Mouse (Mus musculus) heart, embryonic 13.5 days (tissue): Measurements from ENCODE around the gene Zzef1. TPM values are rescaled to one million over a fixed set of nuclear protein-coding genes. Genes with fewer than 3 reads are reported as not detected.
A peak's percentile ranks its signal among the peaks of the same experiment; 100 is the strongest.

Experiments used
- ATAC-seq: fragments of 200-750 bp; cut with Nextera tagmentation; 2 replicates; pipeline ENCODE4 v1.8.0; 2017; ENCODE audit warnings: moderate TSS enrichment; ENCODE audit not compliant: insufficient number of reproducible peaks, low FRiP score, low TSS enrichment; ENCODE audit errors: extremely low read depth
- H3K27ac ChIP-seq: fragments of 300-500 bp; sonication (generic); replicated peaks from 2 replicates; pipeline ENCODE4 v1.5.1; 2015; ENCODE audit warnings: moderate library complexity, mild to moderate bottlenecking, inconsistent platforms
- H3K27me3 ChIP-seq: fragments of 300-500 bp; sonication (generic); replicated peaks from 2 replicates; pipeline ENCODE4 v1.6.1; 2015; ENCODE audit warnings: mild to moderate bottlenecking, inconsistent platforms
- H3K36me3 ChIP-seq: fragments of 300-500 bp; sonication (generic); 2 replicates; pipeline ENCODE4 v1.6.1; 2015; ENCODE audit warnings: mild to moderate bottlenecking, inconsistent platforms
- H3K4me1 ChIP-seq: fragments of 300-500 bp; sonication (generic); 2 replicates; pipeline ENCODE4 v1.6.1; 2015; ENCODE audit warnings: inconsistent platforms
- H3K4me2 ChIP-seq: fragments of 300-500 bp; sonication (generic); 2 replicates; pipeline ENCODE4 v1.6.1; 2015; ENCODE audit warnings: inconsistent platforms, mild to moderate bottlenecking, moderate library complexity
- H3K4me3 ChIP-seq: fragments of 300-500 bp; sonication (generic); 2 replicates; pipeline ENCODE4 v1.5.1; 2015; ENCODE audit warnings: moderate library complexity, mild to moderate bottlenecking, inconsistent platforms
- H3K9ac ChIP-seq: fragments of 300-500 bp; sonication (generic); 2 replicates; pipeline ENCODE4 v1.6.1; 2015; ENCODE audit warnings: inconsistent platforms, mild to moderate bottlenecking, moderate library complexity
- H3K9me3 ChIP-seq: fragments of 300-500 bp; sonication (generic); 2 replicates; pipeline ENCODE4 v1.6.1; 2016; ENCODE audit warnings: inconsistent platforms
- WGBS: fragments of 180-500 bp; shearing (Covaris S2); methylation state at CpG from one replicate; pipeline ENCODE4 v1.1.7; 2015; ENCODE audit warnings: mixed read lengths; 5-methylcytosine and 5-hydroxymethylcytosine counted together
- polyA plus RNA-seq: library from polyadenylated mRNA; unstranded; fragments of >200 nt; fragmentation: Nextera tagmentation; extraction: Ambion mirVana; gene quantifications from 2 replicates; pipeline ENCODE4 v1.2.1, GENCODE M21; 2015

Zzef1 gene
- polyA plus RNA-seq, 1 experiment from 2014 or later = 5.9 TPM

- H3K4me1 ChIP-seq = no peaks in the 10 kb centered on the region
- H3K27me3 ChIP-seq = no peaks in the 10 kb centered on the region
- no peak overlapping the region for H3K27ac ChIP-seq
- no peak overlapping the region for H3K9ac ChIP-seq
- no peak overlapping the region for H3K4me3 ChIP-seq
- no peak overlapping the region for H3K4me2 ChIP-seq
- H3K9me3 ChIP-seq = no peaks in the 10 kb centered on the region
- H3K36me3 ChIP-seq = 0 out of 2 replicates have a peak, but pooled peaks cover 7% of the 10 kb centered on the region
- ATAC-seq = no peak
Measured at GRCm38 (mm10) chr11:72778957-72779356, 17.1 kb upstream of the Zzef1 start.

GRCm38 (mm10) chr11:72782103-72782502, 13.9 kb upstream of the Zzef1 start:
- H3K4me2 ChIP-seq = no peak overlapping the region
- no peak for ATAC-seq
- H3K4me1 ChIP-seq = no peaks in the 10 kb centered on the region
- no peaks in the 10 kb centered on the region for H3K9me3 ChIP-seq
- WGBS = 60% methylated on average over 2 of the region's 2 CpGs
- no peaks in the 10 kb centered on the region; the same call in 1 of the 2 replicates for H3K36me3 ChIP-seq
- H3K27ac ChIP-seq = no peak overlapping the region
- no peak overlapping the region for H3K4me3 ChIP-seq
- H3K27me3 ChIP-seq = no peaks in the 10 kb centered on the region
- no peak overlapping the region for H3K9ac ChIP-seq

GRCm38 (mm10) chr11:72782503-72782902, 13.5 kb upstream of the Zzef1 start:
- H3K9ac ChIP-seq = no peak overlapping the region
- H3K36me3 ChIP-seq = peaks cover 3% of the 10 kb centered on the region; the same call in 1 of the 2 replicates
- H3K4me3 ChIP-seq = no peak overlapping the region
- no peaks in the 10 kb centered on the region for H3K9me3 ChIP-seq
- WGBS = 73% methylated on average over 3 of the region's 3 CpGs
- no peak overlapping the region for H3K4me2 ChIP-seq
- H3K27ac ChIP-seq = no peak overlapping the region
- H3K4me1 ChIP-seq = no peaks in the 10 kb centered on the region
- ATAC-seq = no peak
- no peaks in the 10 kb centered on the region for H3K27me3 ChIP-seq

GRCm38 (mm10) chr11:72792033-72792432, 4.0 kb upstream of the Zzef1 start:
- H3K4me3 ChIP-seq = no peak overlapping the region
- no peak for ATAC-seq

GRCm38 (mm10) chr11:72795149-72795454, 924 bp upstream of the Zzef1 start:
- peaks cover 16% of the 10 kb centered on the region for H3K4me1 ChIP-seq
- ATAC-seq = peak; percentile 45; the same call in 1 of the 2 replicates
- peak overlapping the region; percentile 97 for H3K4me2 ChIP-seq
- H3K4me3 ChIP-seq = peak overlapping the region; percentile 99
- no peaks in the 10 kb centered on the region; the same call in 1 of the 2 replicates for H3K36me3 ChIP-seq
- WGBS = 16% methylated on average over 14 of the region's 14 CpGs
- H3K9me3 ChIP-seq = no peaks in the 10 kb centered on the region
- peak overlapping the region; percentile 88 for H3K27ac ChIP-seq
- peak overlapping the region; percentile 96 for H3K9ac ChIP-seq
- no peaks in the 10 kb centered on the region for H3K27me3 ChIP-seq

More at GRCm38 (mm10) chr11:72792033-72792432, 4.0 kb upstream of the Zzef1 start:
- Histone ChIP-seq H3K27me3 (no peaks in the 10 kb centered on the region), H3K9me3 (no peaks in the 10 kb centered on the region), H3K4me2 (no peak overlapping the region), H3K27ac (no peak overlapping the region), H3K36me3 (peaks cover 3% of the 10 kb centered on the region; the same call in 1 of the 2 replicates), H3K9ac (no peak overlapping the region), H3K4me1 (peaks cover 9% of the 10 kb centered on the region)

- 0% methylated on average over 35 of the region's 42 CpGs for WGBS
- no peaks in the 10 kb centered on the region; the same call in 1 of the 2 replicates for H3K36me3 ChIP-seq
Measured at GRCm38 (mm10) chr11:72796296-72796687, 266 bp downstream of the Zzef1 start.

GRCm38 (mm10) chr11:72796773-72797338, 830 bp downstream of the Zzef1 start:
- H3K4me3 ChIP-seq = peak overlapping the region; percentile 99
- no peaks in the 10 kb centered on the region for H3K9me3 ChIP-seq
- no peaks in the 10 kb centered on the region for H3K27me3 ChIP-seq
- H3K4me2 ChIP-seq = peak overlapping the region; percentile 97
- ATAC-seq = no peak
- H3K27ac ChIP-seq = peak overlapping the region; percentile 88
- H3K36me3 ChIP-seq = no peaks in the 10 kb centered on the region; the same call in 1 of the 2 replicates
- 14% methylated on average over 10 of the region's 10 CpGs for WGBS
- H3K9ac ChIP-seq = peak overlapping the region; percentile 96
- peaks cover 16% of the 10 kb centered on the region for H3K4me1 ChIP-seq

More at GRCm38 (mm10) chr11:72796296-72796687, 266 bp downstream of the Zzef1 start:
- Histone ChIP-seq H3K4me2 (peak overlapping the region; percentile 97), H3K9me3 (no peaks in the 10 kb centered on the region), H3K27ac (peak overlapping the region; percentile 88), H3K4me3 (peak overlapping the region; percentile 99), H3K4me1 (peaks cover 16% of the 10 kb centered on the region), H3K27me3 (no peaks in the 10 kb centered on the region), H3K9ac (peak overlapping the region; percentile 96)
- peak; percentile 37; the same call in 1 of the 2 replicates for ATAC-seq

- Histone ChIP-seq H3K4me3 (no peak overlapping the region), H3K4me2 (no peak overlapping the region), H3K27me3 (no peaks in the 10 kb centered on the region), H3K9ac (no peak overlapping the region), H3K4me1 (peaks cover 24% of the 10 kb centered on the region), H3K9me3 (no peaks in the 10 kb centered on the region), H3K36me3 (no peaks in the 10 kb centered on the region; the same call in 1 of the 2 replicates), H3K27ac (no peak overlapping the region)
- ATAC-seq = no peak
Measured at GRCm38 (mm10) chr11:72798112-72798511, 2.1 kb downstream of the Zzef1 start.

GRCm38 (mm10) chr11:72801182-72801581, 5.2 kb downstream of the Zzef1 start:
- Histone ChIP-seq H3K9ac (no peak overlapping the region), H3K4me3 (no peak overlapping the region), H3K27me3 (no peaks in the 10 kb centered on the region), H3K36me3 (no peaks in the 10 kb centered on the region; the same call in 1 of the 2 replicates), H3K4me1 (peaks cover 46% of the 10 kb centered on the region), H3K4me2 (no peak overlapping the region), H3K9me3 (no peaks in the 10 kb centered on the region), H3K27ac (no peak overlapping the region)
- no peak for ATAC-seq

- Histone ChIP-seq H3K9ac (no peak overlapping the region), H3K4me3 (no peak overlapping the region), H3K9me3 (no peaks in the 10 kb centered on the region), H3K4me1 (peaks cover 47% of the 10 kb centered on the region), H3K4me2 (peak overlapping the region; percentile 19; the same call in 1 of the 2 replicates), H3K27ac (peak overlapping the region; percentile 24), H3K36me3 (no peaks in the 10 kb centered on the region; the same call in 1 of the 2 replicates), H3K27me3 (no peaks in the 10 kb centered on the region)
- no peak for ATAC-seq
- WGBS = 41% methylated on average over 3 of the region's 3 CpGs
Measured at GRCm38 (mm10) chr11:72803038-72803437, 7.0 kb downstream of the Zzef1 start.

- no peak overlapping the region for H3K9ac ChIP-seq
- no peaks in the 10 kb centered on the region for H3K27me3 ChIP-seq
- H3K4me3 ChIP-seq = no peak overlapping the region
- peaks cover 47% of the 10 kb centered on the region for H3K4me1 ChIP-seq
- no peaks in the 10 kb centered on the region for H3K9me3 ChIP-seq
- H3K27ac ChIP-seq = 0 out of 2 replicates have a peak overlapping the region, but pooled peaks have one; percentile 17
- no peak for ATAC-seq
- no peaks in the 10 kb centered on the region for H3K36me3 ChIP-seq
- no peak overlapping the region for H3K4me2 ChIP-seq
Measured at GRCm38 (mm10) chr11:72804586-72804985, 8.6 kb downstream of the Zzef1 start.

- Histone ChIP-seq H3K9ac (no peak overlapping the region), H3K4me1 (peaks cover 47% of the 10 kb centered on the region), H3K27me3 (no peaks in the 10 kb centered on the region), H3K36me3 (no peaks in the 10 kb centered on the region), H3K27ac (no peak overlapping the region), H3K9me3 (no peaks in the 10 kb centered on the region), H3K4me2 (no peak overlapping the region), H3K4me3 (no peak overlapping the region)
- WGBS = 78% methylated on average over 3 of the region's 3 CpGs
- ATAC-seq = no peak
Measured at GRCm38 (mm10) chr11:72805232-72805631, 9.2 kb downstream of the Zzef1 start.
